Mouse (Mus musculus): ENCODE results near the gene Scfd2. TPM values are rescaled to one million over a fixed set of nuclear protein-coding genes. Genes with fewer than 3 reads are reported as not detected.

Scfd2 gene
- polyA plus RNA-seq, 1 experiment from 2014 or later = 14.9 TPM

DNA sequence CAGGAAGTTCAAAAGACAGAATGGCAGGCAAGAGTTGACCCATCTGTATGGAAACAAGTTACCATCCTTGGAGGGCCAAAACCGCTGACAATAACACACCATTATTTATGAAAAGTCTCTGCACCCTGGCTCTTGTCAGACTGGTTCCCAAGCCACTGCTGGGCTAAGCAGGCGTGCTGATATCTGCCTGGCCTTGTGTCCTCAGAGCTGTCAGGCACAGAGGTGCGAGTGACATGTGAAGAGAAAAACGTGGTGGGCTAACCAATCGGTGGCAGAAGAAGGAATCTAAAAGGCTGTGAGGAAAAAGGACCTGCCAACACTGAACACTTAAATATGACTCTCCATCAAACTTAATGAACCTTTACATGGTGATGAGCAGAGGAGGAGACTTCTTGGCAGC lies 170.0 kb downstream of the Scfd2 start:
- ATAC-seq (replicated peaks; ENCODE audit: insufficient number of reproducible peaks, low FRiP score, low TSS enrichment, low read depth) (no peak), DNase-seq (ENCODE audit: low spot score) (no peak)
- Histone ChIP-seq H3K4me1 (ENCODE audit: control insufficient read depth, insufficient read depth, low read length) (no peaks in the 10 kb centered on the region), H3K27me3 (ENCODE audit: control insufficient read depth, insufficient read depth, low read length) (no peaks in the 10 kb centered on the region), H3K4me2 (ENCODE audit: low read depth, low read length) (no peak overlapping the region), H3K9me3 (replicated peaks; ENCODE audit: control insufficient read depth, low read length) (no peaks in the 10 kb centered on the region), H3K9ac (replicated peaks; ENCODE audit: low read length) (no peak overlapping the region), H3K36me3 (replicated peaks; ENCODE audit: control insufficient read depth, insufficient read depth, low read depth, low read length) (no peaks in the 10 kb centered on the region), H3K27ac (replicated peaks; ENCODE audit: low read depth, low read length) (no peak overlapping the region), H3K4me3 (ENCODE audit: low read depth, low read length) (no peak overlapping the region)
- WGBS = 78% methylated on average over 5 of the region's 5 CpGs

DNA sequence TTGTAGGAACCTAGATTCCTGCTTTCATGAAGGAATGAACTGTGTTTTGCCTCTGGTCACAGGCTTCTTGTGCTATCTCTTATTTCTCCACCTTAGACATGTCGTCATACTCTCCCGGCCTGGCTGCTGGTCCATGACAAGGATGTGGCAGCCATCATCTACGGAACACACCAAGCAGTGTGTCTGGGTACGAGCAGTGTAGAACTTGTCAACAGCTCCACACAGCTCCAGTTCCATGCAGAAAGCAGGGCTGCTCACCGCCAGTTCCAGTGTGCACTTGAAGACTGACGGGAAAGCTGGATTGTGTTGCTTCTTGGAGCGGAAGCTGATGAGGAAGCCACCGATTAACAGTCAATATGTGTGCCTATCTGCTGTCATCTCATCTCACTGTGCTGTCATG lies 173.5 kb downstream of the Scfd2 start:
- WGBS = 89% methylated on average over 8 of the region's 8 CpGs
- H3K9me3 ChIP-seq (replicated peaks; ENCODE audit: control insufficient read depth, low read length) = no peaks in the 10 kb centered on the region

DNA sequence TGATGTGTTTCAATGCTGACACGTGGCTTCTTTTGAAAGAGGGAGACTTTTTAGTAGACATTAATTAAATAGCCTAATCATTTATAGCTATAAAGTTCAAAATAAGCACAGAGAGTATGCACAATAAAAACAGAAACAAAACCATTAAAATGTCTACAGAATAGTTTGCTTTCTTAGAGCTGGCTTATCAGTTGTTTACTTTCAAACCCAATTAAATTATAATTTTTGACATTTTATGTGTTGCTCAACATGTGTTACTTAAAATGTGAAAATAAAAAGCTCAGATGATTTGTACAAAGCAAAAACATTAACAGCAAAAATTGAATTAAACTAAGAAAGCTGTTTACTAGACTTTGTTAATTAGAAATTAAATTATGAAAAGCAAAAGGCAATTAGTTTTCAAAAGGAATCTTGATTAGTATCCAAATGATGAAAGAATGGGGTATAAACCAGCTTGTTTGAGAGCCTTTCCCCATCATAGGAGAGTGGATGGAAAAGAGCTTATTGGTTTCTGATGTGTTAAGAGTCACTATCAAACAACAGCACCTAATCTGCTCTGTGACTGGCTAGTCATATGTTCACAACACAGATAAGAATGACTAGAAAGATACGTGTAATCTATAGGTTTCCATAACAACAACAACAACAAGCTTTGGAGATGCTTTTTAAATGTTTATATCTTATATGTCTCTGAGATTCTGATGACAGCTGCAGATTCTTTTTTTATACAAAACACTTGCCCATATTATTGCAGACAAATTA lies 176.0 kb downstream of the Scfd2 start:
- H3K36me3 ChIP-seq (replicated peaks; ENCODE audit: control insufficient read depth, insufficient read depth, low read depth, low read length) = no peaks in the 10 kb centered on the region
- no peaks in the 10 kb centered on the region for H3K27me3 ChIP-seq (ENCODE audit: control insufficient read depth, insufficient read depth, low read length)
- H3K4me2 ChIP-seq (ENCODE audit: low read depth, low read length) = no peak overlapping the region
- no peak overlapping the region for H3K9ac ChIP-seq (replicated peaks; ENCODE audit: low read length)
- DNase-seq (ENCODE audit: low spot score) = no peak
- no peak overlapping the region for H3K27ac ChIP-seq (replicated peaks; ENCODE audit: low read depth, low read length)
- H3K9me3 ChIP-seq (replicated peaks; ENCODE audit: control insufficient read depth, low read length) = no peaks in the 10 kb centered on the region
- H3K4me1 ChIP-seq (ENCODE audit: control insufficient read depth, insufficient read depth, low read length) = no peaks in the 10 kb centered on the region
- no peak overlapping the region for H3K4me3 ChIP-seq (ENCODE audit: low read depth, low read length)
- no peak for ATAC-seq (replicated peaks; ENCODE audit: insufficient number of reproducible peaks, low FRiP score, low TSS enrichment, low read depth)
- whole genome bisulfite sequencing = 83% methylated on average over 2 of the region's 2 CpGs

More for the DNA sequence above, 173.5 kb downstream of the Scfd2 start:
- no peaks in the 10 kb centered on the region for H3K4me1 ChIP-seq (ENCODE audit: control insufficient read depth, insufficient read depth, low read length)
- no peaks in the 10 kb centered on the region for H3K36me3 ChIP-seq (replicated peaks; ENCODE audit: control insufficient read depth, insufficient read depth, low read depth, low read length)
- H3K27ac ChIP-seq (replicated peaks; ENCODE audit: low read depth, low read length) = no peak overlapping the region
- no peaks in the 10 kb centered on the region for H3K27me3 ChIP-seq (ENCODE audit: control insufficient read depth, insufficient read depth, low read length)
- ATAC-seq (replicated peaks; ENCODE audit: insufficient number of reproducible peaks, low FRiP score, low TSS enrichment, low read depth) = no peak
- no peak for DNase-seq (ENCODE audit: low spot score)
- H3K4me2 ChIP-seq (ENCODE audit: low read depth, low read length) = no peak overlapping the region
- H3K4me3 ChIP-seq (ENCODE audit: low read depth, low read length) = no peak overlapping the region
- no peak overlapping the region for H3K9ac ChIP-seq (replicated peaks; ENCODE audit: low read length)

DNA sequence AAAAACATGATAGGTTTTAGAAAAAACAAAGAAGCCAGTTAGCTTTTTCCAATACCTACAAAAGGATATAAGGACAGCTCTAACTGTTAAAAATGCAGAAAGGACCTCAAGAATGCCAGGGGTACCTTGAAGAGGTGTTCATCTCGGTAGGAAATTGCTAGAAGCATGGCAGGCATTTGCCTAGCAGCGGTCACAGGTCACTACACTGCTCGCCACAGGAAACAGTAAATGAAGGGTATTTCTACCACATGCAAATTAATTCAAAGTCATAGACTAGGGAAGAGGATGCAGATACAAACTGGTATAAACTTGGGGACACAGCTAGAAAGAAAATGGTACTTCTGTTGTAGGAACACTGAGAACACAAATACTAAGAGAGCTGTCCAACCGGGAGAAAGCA lies 180.7 kb downstream of the Scfd2 start:
- H3K9ac ChIP-seq (replicated peaks; ENCODE audit: low read length) = no peak overlapping the region
- H3K27ac ChIP-seq (replicated peaks; ENCODE audit: low read depth, low read length) = no peak overlapping the region
- no peaks in the 10 kb centered on the region for H3K9me3 ChIP-seq (replicated peaks; ENCODE audit: control insufficient read depth, low read length)
- H3K4me2 ChIP-seq (ENCODE audit: low read depth, low read length) = no peak overlapping the region
- ATAC-seq (replicated peaks; ENCODE audit: insufficient number of reproducible peaks, low FRiP score, low TSS enrichment, low read depth) = no peak
- H3K4me3 ChIP-seq (ENCODE audit: low read depth, low read length) = no peak overlapping the region
- no peaks in the 10 kb centered on the region for H3K4me1 ChIP-seq (ENCODE audit: control insufficient read depth, insufficient read depth, low read length)
- DNase-seq (ENCODE audit: low spot score) = no peak
- 78% methylated on average over 4 of the region's 4 CpGs for WGBS
- no peaks in the 10 kb centered on the region for H3K27me3 ChIP-seq (ENCODE audit: control insufficient read depth, insufficient read depth, low read length)
- no peaks in the 10 kb centered on the region for H3K36me3 ChIP-seq (replicated peaks; ENCODE audit: control insufficient read depth, insufficient read depth, low read depth, low read length)

DNA sequence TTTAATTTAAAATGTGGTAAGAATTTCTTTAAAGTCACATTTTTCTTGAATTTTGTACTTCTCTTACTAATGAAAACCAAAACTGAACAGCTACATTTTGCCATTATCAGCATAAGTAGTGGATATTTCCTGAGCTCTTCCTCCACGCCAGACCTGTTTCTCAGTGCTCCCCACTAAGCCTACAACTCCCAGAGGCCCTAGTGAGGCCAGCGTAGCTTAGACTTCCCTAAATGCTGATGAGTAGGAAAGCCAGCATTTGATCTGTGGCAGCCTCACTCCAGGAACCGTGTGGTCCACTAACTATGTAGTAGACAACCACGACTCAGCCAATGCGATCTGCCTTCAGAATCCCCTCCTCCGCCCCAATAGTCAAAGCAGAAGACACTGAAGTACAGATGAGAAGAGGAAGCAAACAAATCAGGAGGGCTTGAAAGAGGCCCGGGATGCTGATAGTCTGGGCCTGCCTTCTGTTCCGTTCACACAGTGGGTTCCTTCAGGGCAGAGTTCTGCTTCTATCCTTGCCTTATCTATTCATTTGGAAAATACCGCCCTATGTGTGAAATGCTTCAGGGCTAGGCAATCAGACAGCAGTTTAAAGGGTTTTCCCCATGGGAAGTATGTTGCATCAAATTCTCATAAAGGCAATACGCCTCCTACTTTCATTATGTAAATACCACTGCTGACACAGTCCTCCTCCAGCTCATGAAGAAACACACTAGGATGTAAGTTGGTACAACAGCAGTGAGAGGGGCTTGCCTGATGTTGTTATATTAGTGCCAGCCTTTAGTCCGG lies 183.3 kb downstream of the Scfd2 start:
- Histone ChIP-seq H3K4me1 (ENCODE audit: control insufficient read depth, insufficient read depth, low read length) (no peaks in the 10 kb centered on the region), H3K4me2 (ENCODE audit: low read depth, low read length) (no peak overlapping the region), H3K9me3 (replicated peaks; ENCODE audit: control insufficient read depth, low read length) (no peaks in the 10 kb centered on the region), H3K27ac (replicated peaks; ENCODE audit: low read depth, low read length) (no peak overlapping the region), H3K27me3 (ENCODE audit: control insufficient read depth, insufficient read depth, low read length) (no peaks in the 10 kb centered on the region), H3K4me3 (ENCODE audit: low read depth, low read length) (no peak overlapping the region), H3K9ac (replicated peaks; ENCODE audit: low read length) (no peak overlapping the region), H3K36me3 (replicated peaks; ENCODE audit: control insufficient read depth, insufficient read depth, low read depth, low read length) (no peaks in the 10 kb centered on the region)
- ATAC-seq (replicated peaks; ENCODE audit: insufficient number of reproducible peaks, low FRiP score, low TSS enrichment, low read depth) = no peak
- WGBS = 76% methylated on average over 11 of the region's 11 CpGs
- DNase-seq (ENCODE audit: low spot score) = no peak

DNA sequence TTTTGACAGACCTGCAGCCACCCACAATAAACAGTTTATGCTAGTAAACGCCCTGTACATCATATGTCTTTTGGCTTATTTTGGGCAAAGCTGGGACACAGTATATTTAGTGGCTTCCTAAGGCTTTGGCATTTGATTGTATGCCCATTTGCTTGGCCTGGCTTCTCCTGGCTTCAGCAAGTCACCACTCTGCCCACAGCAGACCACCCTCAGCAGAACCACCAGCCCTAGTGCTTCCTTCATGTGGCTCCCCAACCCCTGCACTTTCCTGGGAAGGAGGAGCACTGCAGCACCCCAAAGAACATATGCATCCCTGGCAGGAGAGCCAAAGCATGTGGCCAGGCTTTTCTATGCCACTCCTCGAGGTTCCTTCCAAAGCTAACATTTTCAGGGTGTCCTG lies 188.5 kb downstream of the Scfd2 start:
- DNase-seq (ENCODE audit: low spot score) = no peak
- whole genome bisulfite sequencing = 53% methylated on average over 2 of the region's 2 CpGs
- no peaks in the 10 kb centered on the region for H3K4me1 ChIP-seq (ENCODE audit: control insufficient read depth, insufficient read depth, low read length)

DNA sequence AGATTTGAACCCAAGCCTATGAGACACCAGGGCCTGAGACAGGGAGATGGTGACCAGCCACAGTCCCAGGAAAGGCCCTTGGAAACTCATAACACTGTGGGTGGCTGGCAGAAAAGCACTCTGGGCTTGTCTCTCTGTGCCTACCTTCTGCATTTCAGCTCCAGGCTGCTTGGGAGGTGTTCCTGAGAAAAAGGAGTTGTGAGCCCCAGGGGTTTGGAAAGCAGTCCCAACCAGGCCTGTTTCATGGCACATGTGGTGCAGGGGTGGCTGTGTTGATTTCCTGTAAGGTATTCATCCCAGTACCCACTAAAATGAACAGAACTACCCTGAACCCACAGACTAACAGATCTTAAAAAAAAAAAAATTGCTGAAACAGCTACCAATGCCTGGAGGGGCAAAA lies 189.0 kb downstream of the Scfd2 start:
- no peaks in the 10 kb centered on the region for H3K9me3 ChIP-seq (replicated peaks; ENCODE audit: control insufficient read depth, low read length)
- H3K27me3 ChIP-seq (ENCODE audit: control insufficient read depth, insufficient read depth, low read length) = no peaks in the 10 kb centered on the region
- no peak overlapping the region for H3K9ac ChIP-seq (replicated peaks; ENCODE audit: low read length)
- no peak overlapping the region for H3K27ac ChIP-seq (replicated peaks; ENCODE audit: low read depth, low read length)
- H3K4me3 ChIP-seq (ENCODE audit: low read depth, low read length) = no peak overlapping the region
- ATAC-seq (replicated peaks; ENCODE audit: insufficient number of reproducible peaks, low FRiP score, low TSS enrichment, low read depth) = no peak
- H3K4me1 ChIP-seq (ENCODE audit: control insufficient read depth, insufficient read depth, low read length) = no peaks in the 10 kb centered on the region
- no peak for DNase-seq (ENCODE audit: low spot score)
- H3K4me2 ChIP-seq (ENCODE audit: low read depth, low read length) = no peak overlapping the region
- no peaks in the 10 kb centered on the region for H3K36me3 ChIP-seq (replicated peaks; ENCODE audit: control insufficient read depth, insufficient read depth, low read depth, low read length)

More for the DNA sequence above, 188.5 kb downstream of the Scfd2 start:
- no peaks in the 10 kb centered on the region for H3K36me3 ChIP-seq (replicated peaks; ENCODE audit: control insufficient read depth, insufficient read depth, low read depth, low read length)
- H3K4me3 ChIP-seq (ENCODE audit: low read depth, low read length) = no peak overlapping the region
- H3K27ac ChIP-seq (replicated peaks; ENCODE audit: low read depth, low read length) = no peak overlapping the region
- H3K27me3 ChIP-seq (ENCODE audit: control insufficient read depth, insufficient read depth, low read length) = no peaks in the 10 kb centered on the region
- H3K9ac ChIP-seq (replicated peaks; ENCODE audit: low read length) = no peak overlapping the region
- H3K4me2 ChIP-seq (ENCODE audit: low read depth, low read length) = no peak overlapping the region
- no peaks in the 10 kb centered on the region for H3K9me3 ChIP-seq (replicated peaks; ENCODE audit: control insufficient read depth, low read length)
- no peak for ATAC-seq (replicated peaks; ENCODE audit: insufficient number of reproducible peaks, low FRiP score, low TSS enrichment, low read depth)

DNA sequence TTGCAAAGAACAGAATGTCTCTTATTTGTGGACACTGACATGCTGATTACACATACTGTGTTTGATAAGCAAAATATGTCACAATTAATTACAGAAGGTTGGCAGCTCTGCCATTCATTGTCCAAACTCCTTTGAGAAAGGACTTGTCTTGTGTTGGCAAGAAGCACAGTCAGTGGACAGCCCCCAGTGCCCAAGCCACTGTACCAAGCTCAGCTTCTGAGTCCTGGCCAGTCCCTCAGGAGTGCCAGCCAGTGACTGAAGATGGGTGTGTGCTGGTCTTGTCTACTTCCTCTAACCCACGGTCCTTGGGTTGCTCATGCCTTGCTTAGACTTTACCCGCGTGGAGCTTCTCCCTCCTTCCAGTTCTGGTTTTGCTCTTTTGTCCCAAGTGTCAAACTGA lies 194.1 kb downstream of the Scfd2 start:
- no peak overlapping the region for H3K9ac ChIP-seq (replicated peaks; ENCODE audit: low read length)
- H3K4me1 ChIP-seq (ENCODE audit: control insufficient read depth, insufficient read depth, low read length) = no peaks in the 10 kb centered on the region
- H3K4me2 ChIP-seq (ENCODE audit: low read depth, low read length) = no peak overlapping the region
- WGBS = 96% methylated on average over 3 of the region's 3 CpGs
- no peak for ATAC-seq (replicated peaks; ENCODE audit: insufficient number of reproducible peaks, low FRiP score, low TSS enrichment, low read depth)
- no peaks in the 10 kb centered on the region for H3K36me3 ChIP-seq (replicated peaks; ENCODE audit: control insufficient read depth, insufficient read depth, low read depth, low read length)
- no peak overlapping the region for H3K4me3 ChIP-seq (ENCODE audit: low read depth, low read length)
- no peaks in the 10 kb centered on the region for H3K9me3 ChIP-seq (replicated peaks; ENCODE audit: control insufficient read depth, low read length)
- no peak overlapping the region for H3K27ac ChIP-seq (replicated peaks; ENCODE audit: low read depth, low read length)
- H3K27me3 ChIP-seq (ENCODE audit: control insufficient read depth, insufficient read depth, low read length) = no peaks in the 10 kb centered on the region
- no peak for DNase-seq (ENCODE audit: low spot score)
